8 mouse cellular contexts compared by ENCODE assay signal in the genomic region with DNA sequence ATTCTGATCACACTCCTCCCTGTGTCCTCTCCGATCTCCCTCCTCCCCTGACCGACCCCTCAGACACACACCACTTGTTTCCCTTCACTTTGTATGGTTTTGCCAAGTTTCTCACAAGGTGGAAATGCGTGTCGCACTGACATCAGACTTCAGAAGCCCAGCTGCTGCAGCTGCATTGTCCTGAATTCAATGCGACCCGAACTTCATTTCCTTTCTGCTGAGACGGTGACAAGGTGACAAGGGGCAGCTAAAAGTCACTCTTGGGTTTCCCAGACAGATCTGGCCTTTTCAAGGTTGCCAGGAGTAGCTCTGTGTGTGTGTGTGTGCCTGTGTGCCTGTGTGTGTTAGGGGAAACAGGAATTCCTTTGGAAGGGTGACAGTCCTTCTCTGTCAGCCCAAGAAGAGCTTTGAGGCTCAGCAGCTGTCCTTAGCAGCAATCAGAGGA.
DNase-seq lines count a peak whose midpoint lies in the region; ATAC-seq and TF ChIP-seq lines count a peak whose summit lies in the region.

No protein-coding gene starts in this region.

- H3K9me3 ChIP-seq in liver, postnatal 0 days (ENCODE audit: low read length) = no peaks in the 10 kb centered on the region
- H3K9me3 ChIP-seq in heart, embryonic 11.5 days (replicated peaks; ENCODE audit: control insufficient read depth, low read length) = no peaks in the 10 kb centered on the region
- H3K9me3 ChIP-seq in kidney, postnatal 0 days (replicated peaks; ENCODE audit: low read length) = no peaks in the 10 kb centered on the region

- 0 out of 2 replicates have a peak, but pooled peaks cover 2% of the 10 kb centered on the region for H3K4me1 ChIP-seq in liver, postnatal 0 days (ENCODE audit: insufficient read depth)
- peaks cover 25% of the 10 kb centered on the region for H3K4me1 ChIP-seq in heart, embryonic 11.5 days (ENCODE audit: control insufficient read depth, insufficient read depth, low read length)
- no peaks in the 10 kb centered on the region for H3K4me1 ChIP-seq in kidney, postnatal 0 days (replicated peaks; ENCODE audit: insufficient read depth, low read length)

- no peak for TF ChIP-seq CTCF in liver, postnatal 0 days (IDR thresholded peaks at IDR 0.05; ENCODE audit: low read depth)
- TF ChIP-seq CTCF in kidney, postnatal 0 days (IDR thresholded peaks at IDR 0.05; ENCODE audit: low read depth) = no peak

- no peak for DNase-seq in liver, postnatal 0 days
- DNase-seq in liver = no peak
- peak; percentile 55 for DNase-seq in embryo, embryonic 10 days (ENCODE audit: low spot score)
- peak; percentile 68 for DNase-seq in kidney, postnatal 0 days (ENCODE audit: low spot score)
- no peak for DNase-seq in layer of hippocampus, adult 11-12 months (ENCODE audit: low spot score)
- no peak for DNase-seq in layer of hippocampus, adult 9-10 months (ENCODE audit: low spot score)
- DNase-seq in thymus, postnatal 14 days = no peak

- no peak overlapping the region for H3K27ac ChIP-seq in liver, postnatal 0 days (ENCODE audit: low read depth)
- H3K27ac ChIP-seq in heart, embryonic 11.5 days (ENCODE audit: low read depth, low read length) = peak overlapping the region; percentile 57
- no peak overlapping the region for H3K27ac ChIP-seq in kidney, postnatal 0 days

- ATAC-seq in liver, postnatal 0 days = no peak
- no peak for ATAC-seq in heart, embryonic 11.5 days (replicated peaks; ENCODE audit: insufficient number of reproducible peaks, low FRiP score, low TSS enrichment)
- ATAC-seq in kidney, postnatal 0 days (replicated peaks; ENCODE audit: low FRiP score, low read depth) = no peak; the same call in 1 of the 2 replicates

- TF ChIP-seq EP300 in liver, postnatal 0 days (IDR thresholded peaks at IDR 0.05; ENCODE audit: low read depth) = peak; percentile 39; the same call in 1 of the 2 replicates

- H3K27me3 ChIP-seq in liver, postnatal 0 days (ENCODE audit: insufficient read depth, low read length) = no peaks in the 10 kb centered on the region
- no peaks in the 10 kb centered on the region for H3K27me3 ChIP-seq in heart, embryonic 11.5 days (ENCODE audit: control insufficient read depth, insufficient read depth, low read length)
- H3K27me3 ChIP-seq in kidney, postnatal 0 days (ENCODE audit: insufficient read depth, low read length) = no peaks in the 10 kb centered on the region

- no peak overlapping the region for H3K9ac ChIP-seq in liver, postnatal 0 days (replicated peaks)
- H3K9ac ChIP-seq in heart, embryonic 11.5 days (ENCODE audit: low read depth, low read length) = 0 out of 2 replicates have a peak overlapping the region, but pooled peaks have one; percentile 2
- H3K9ac ChIP-seq in kidney, postnatal 0 days (ENCODE audit: low read depth, low read length) = no peak overlapping the region

- no peak overlapping the region for H3K4me2 ChIP-seq in liver, postnatal 0 days (ENCODE audit: low read depth, low read length)
- no peak overlapping the region for H3K4me2 ChIP-seq in heart, embryonic 11.5 days
- H3K4me2 ChIP-seq in kidney, postnatal 0 days (ENCODE audit: low read length) = no peak overlapping the region

- 44% methylated on average over 7 of the region's 7 CpGs for WGBS in liver, postnatal 0 days (ENCODE audit: insufficient replicate concordance)
- 24% methylated on average over 7 of the region's 7 CpGs for WGBS in heart, embryonic 11.5 days (ENCODE audit: insufficient replicate concordance)
- WGBS in kidney, postnatal 0 days = 18% methylated on average over 7 of the region's 7 CpGs

- H3K4me3 ChIP-seq in liver, postnatal 0 days (ENCODE audit: low read depth, low read length) = no peak overlapping the region
- no peak overlapping the region for H3K4me3 ChIP-seq in heart, embryonic 11.5 days (ENCODE audit: low read depth, low read length)
- H3K4me3 ChIP-seq in kidney, postnatal 0 days (replicated peaks; ENCODE audit: low read depth, low read length) = no peak overlapping the region

- no peaks in the 10 kb centered on the region for H3K36me3 ChIP-seq in liver, postnatal 0 days (replicated peaks; ENCODE audit: insufficient read depth, low read length)
- H3K36me3 ChIP-seq in heart, embryonic 11.5 days (ENCODE audit: control insufficient read depth, insufficient read depth, low read length) = no peaks in the 10 kb centered on the region
- no peaks in the 10 kb centered on the region for H3K36me3 ChIP-seq in kidney, postnatal 0 days (ENCODE audit: insufficient read depth, low read length)

Comparison
In these comparisons a context has a peak if more than half of its experiments do, and no peak if none do; other contexts are left out.
1. DNase-seq: peak in embryo, embryonic 10 days (single experiment) and kidney, postnatal 0 days (single experiment); none in liver, postnatal 0 days (single experiment), liver (single experiment), layer of hippocampus, adult 11-12 months (single experiment), layer of hippocampus, adult 9-10 months (single experiment) and thymus, postnatal 14 days (single experiment).